Mouse (Mus musculus): ENCODE measurements around the gene Polr3a. TPM values are rescaled to one million over a fixed set of nuclear protein-coding genes. Genes with fewer than 3 reads are reported as not detected.

The Polr3a gene
- 10 to 100 TPM; 19.7 to 29.6 TPM for polyA plus RNA-seq (2017; shearing (Covaris generic))

GRCm38 (mm10) chr14:24486773-24487227, at the start of gene Polr3a, which contains the start of gene Rps24:
Gene Polr3a (minus strand): TSS chr14:24487058.
Gene Rps24 (plus strand): TSS chr14:24487125.

Other genes with a start within 250 kb of the Polr3a start
- 1 to 10 TPM; 1.6 to 6.9 TPM for gene Dlg5, start 241.1 kb downstream of the Polr3a start, polyA plus RNA-seq (2017; shearing (Covaris generic))
- gene E330034G19Rik, start 193.8 kb downstream of the Polr3a start, polyA plus RNA-seq (2017; shearing (Covaris generic)) = not detected
- 1,000 to 10,000 TPM in 1 of 2 experiments, 100 to 1,000 TPM in 1; 978 to 1,123 TPM for gene Rps24, start 67 bp upstream of the Polr3a start, polyA plus RNA-seq (2017; shearing (Covaris generic))

Measured in inflammation-experienced regulatory T-cells (primary cell).